Mouse (Mus musculus) midbrain, postnatal 0 days (tissue): ENCODE results near the gene Ston2. TPM values are rescaled to one million over a fixed set of nuclear protein-coding genes. Genes with fewer than 3 reads are reported as not detected.
A peak's percentile ranks its signal among the peaks of the same experiment; 100 is the strongest.

Source experiments
- ATAC-seq: fragments of 200-750 bp; cut with Nextera tagmentation; 2 replicates; pipeline ENCODE4 v1.8.0; 2017; ENCODE audit warnings: moderate number of reproducible peaks, mild to moderate bottlenecking, moderate TSS enrichment, moderate library complexity; ENCODE audit not compliant: low FRiP score
- DNase-seq: peaks from one replicate; pipeline ENCODE4 v3.0.0-alpha.2; 2015; ENCODE audit warnings: low spot score
- H3K27ac ChIP-seq: fragments of 300-500 bp; sonication (generic); 2 replicates; pipeline ENCODE4 v1.5.1; 2014; ENCODE audit warnings: low read depth, mild to moderate bottlenecking, low read length, mixed read lengths
- H3K27me3 ChIP-seq: fragments of 300-500 bp; sonication (generic); 2 replicates; pipeline ENCODE4 v1.6.1; 2014; ENCODE audit warnings: low read length, control low read depth, mixed read lengths; ENCODE audit not compliant: insufficient read depth
- H3K36me3 ChIP-seq: fragments of 300-500 bp; sonication (generic); 2 replicates; pipeline ENCODE4 v1.6.1; 2014; ENCODE audit warnings: low read length, control low read depth, mixed read lengths; ENCODE audit not compliant: insufficient read depth
- H3K4me1 ChIP-seq: fragments of 300-500 bp; sonication (generic); 2 replicates; pipeline ENCODE4 v1.6.1; 2014; ENCODE audit warnings: mild to moderate bottlenecking, control low read depth, antibody characterized with exemption, low read length, mixed read lengths; ENCODE audit not compliant: insufficient read depth
- H3K4me2 ChIP-seq: fragments of 300-500 bp; sonication (generic); 2 replicates; pipeline ENCODE4 v1.6.1; 2014; ENCODE audit warnings: low read depth, mild to moderate bottlenecking, low read length, mixed read lengths; ENCODE audit not compliant: poor library complexity, severe bottlenecking
- H3K4me3 ChIP-seq: fragments of 300-500 bp; sonication (generic); 2 replicates; pipeline ENCODE4 v1.5.1; 2014; ENCODE audit warnings: low read depth, mild to moderate bottlenecking, low read length, moderate library complexity
- H3K9ac ChIP-seq: fragments of 300-500 bp; sonication (generic); replicated peaks from 2 replicates; pipeline ENCODE4 v1.6.1; 2014; ENCODE audit warnings: mild to moderate bottlenecking, low read length, moderate library complexity, mixed read lengths; ENCODE audit not compliant: poor library complexity, severe bottlenecking
- H3K9me3 ChIP-seq: fragments of 300-500 bp; sonication (generic); 2 replicates; pipeline ENCODE4 v1.6.1; 2016; ENCODE audit warnings: low read length, control low read depth
- CTCF ChIP-seq: IDR thresholded peaks from 2 replicates; pipeline ENCODE4 v1.5.1; 2016; ENCODE audit warnings: antibody characterized with exemption, mild to moderate bottlenecking
- WGBS: fragments of 180-500 bp; shearing (Covaris S2); extraction: QIAGEN DNeasy Blood & Tissue Kit; methylation state at CpG from one replicate; pipeline ENCODE4 v1.1.7; 2014; 5-methylcytosine and 5-hydroxymethylcytosine counted together
- polyA plus RNA-seq: library from polyadenylated mRNA; unstranded; fragments of >200 nt; fragmentation: Nextera tagmentation; extraction: Ambion mirVana; gene quantifications from 2 replicates; pipeline ENCODE4 v1.2.1, GENCODE M21; 2015
- total RNA-seq: library from RNA; depleted of rRNA; stranded (reverse); fragments of >200 nt; gene quantifications from 2 replicates; pipeline ENCODE4 v1.2.3, GENCODE M21; 2014

The Ston2 gene
- total and polyA plus RNA-seq, 2 experiments from 2014 or later: 7.4 to 16.8 TPM

DNA sequence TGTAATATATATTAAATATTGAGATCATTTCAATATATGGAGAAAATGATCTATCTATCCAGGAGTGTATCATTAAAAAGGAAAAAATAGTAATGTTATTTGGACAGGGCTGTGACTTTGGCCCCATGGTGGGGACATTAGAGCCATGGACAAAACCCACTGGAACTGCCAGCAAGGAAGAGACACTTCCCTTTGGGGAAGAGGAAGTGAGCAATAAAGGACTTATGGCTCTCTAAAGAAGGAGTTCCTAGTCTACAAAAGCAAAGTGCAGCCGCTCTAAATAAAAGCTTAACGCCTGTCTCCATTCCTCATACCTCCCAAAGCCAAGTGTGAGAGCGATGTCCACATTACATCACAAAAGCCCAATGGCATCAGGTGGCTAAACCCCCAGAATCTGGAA, 121.6 kb downstream of the Ston2 start:
- no peak overlapping the region for H3K4me3 ChIP-seq
- 73% methylated on average over 3 of the region's 3 CpGs for WGBS
- no peaks in the 10 kb centered on the region for H3K27me3 ChIP-seq
- no peaks in the 10 kb centered on the region for H3K36me3 ChIP-seq
- H3K9ac ChIP-seq: no peak overlapping the region
- ATAC-seq (no peak), DNase-seq (no peak)
- no peak overlapping the region for H3K27ac ChIP-seq
- H3K4me2 ChIP-seq: no peak overlapping the region
- H3K4me1 ChIP-seq: no peaks in the 10 kb centered on the region
- TF ChIP-seq CTCF: no peak
- no peaks in the 10 kb centered on the region for H3K9me3 ChIP-seq

DNA sequence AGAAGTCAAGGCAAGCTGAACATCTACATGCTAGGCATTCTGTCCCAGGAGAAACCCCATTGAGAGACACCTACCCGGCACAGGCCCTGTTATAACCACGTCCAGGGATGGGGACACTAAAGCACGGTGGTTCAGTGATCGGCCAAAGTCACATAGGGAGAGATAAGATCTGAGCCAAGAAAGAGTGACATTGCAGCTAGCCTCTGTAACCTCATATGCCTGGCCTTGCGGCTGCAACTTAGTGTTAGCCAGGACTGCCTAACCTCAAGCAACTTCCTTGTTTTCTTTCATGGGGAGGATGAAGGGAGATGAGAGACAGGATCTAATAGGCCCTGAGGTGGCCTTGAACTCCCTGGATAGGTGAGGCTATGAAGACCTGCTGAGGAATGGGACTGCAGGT, 122.8 kb downstream of the Ston2 start:
- no peak for DNase-seq
- TF ChIP-seq CTCF: no peak
- 92% methylated on average over 5 of the region's 5 CpGs for WGBS

DNA sequence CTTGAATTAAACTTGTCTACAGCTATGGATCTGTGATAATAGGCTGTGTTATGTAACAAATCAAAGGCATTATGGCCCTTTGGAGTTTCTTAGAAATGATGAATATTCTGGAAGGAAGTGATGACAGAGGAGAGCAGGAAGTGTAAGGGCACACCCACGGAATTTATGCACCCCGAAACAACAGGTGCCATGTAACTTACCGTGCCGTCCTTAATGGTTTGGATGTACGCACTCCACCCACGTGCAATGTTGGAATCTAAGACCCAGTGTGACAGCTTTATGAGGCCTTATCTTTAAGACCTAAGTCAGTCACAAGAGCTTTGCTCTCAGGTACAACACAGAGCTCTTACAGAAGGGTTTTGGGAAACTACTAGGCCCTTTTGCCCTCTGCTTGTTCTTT, 124.9 kb downstream of the Ston2 start:
- no peak overlapping the region for H3K27ac ChIP-seq
- no peaks in the 10 kb centered on the region for H3K9me3 ChIP-seq
- no peak overlapping the region for H3K4me3 ChIP-seq
- TF ChIP-seq CTCF: no peak
- H3K36me3 ChIP-seq: no peaks in the 10 kb centered on the region
- WGBS: 98% methylated on average over 6 of the region's 6 CpGs
- H3K27me3 ChIP-seq: no peaks in the 10 kb centered on the region
- H3K4me1 ChIP-seq: no peaks in the 10 kb centered on the region
- no peak overlapping the region for H3K4me2 ChIP-seq
- H3K9ac ChIP-seq: no peak overlapping the region
- DNase-seq (no peak), ATAC-seq (no peak)

More for the DNA sequence above, 122.8 kb downstream of the Ston2 start:
- Histone ChIP-seq H3K4me1 (no peaks in the 10 kb centered on the region), H3K27me3 (no peaks in the 10 kb centered on the region), H3K4me3 (no peak overlapping the region), H3K9me3 (no peaks in the 10 kb centered on the region), H3K27ac (no peak overlapping the region), H3K9ac (no peak overlapping the region), H3K36me3 (no peaks in the 10 kb centered on the region), H3K4me2 (no peak overlapping the region)
- ATAC-seq: no peak

DNA sequence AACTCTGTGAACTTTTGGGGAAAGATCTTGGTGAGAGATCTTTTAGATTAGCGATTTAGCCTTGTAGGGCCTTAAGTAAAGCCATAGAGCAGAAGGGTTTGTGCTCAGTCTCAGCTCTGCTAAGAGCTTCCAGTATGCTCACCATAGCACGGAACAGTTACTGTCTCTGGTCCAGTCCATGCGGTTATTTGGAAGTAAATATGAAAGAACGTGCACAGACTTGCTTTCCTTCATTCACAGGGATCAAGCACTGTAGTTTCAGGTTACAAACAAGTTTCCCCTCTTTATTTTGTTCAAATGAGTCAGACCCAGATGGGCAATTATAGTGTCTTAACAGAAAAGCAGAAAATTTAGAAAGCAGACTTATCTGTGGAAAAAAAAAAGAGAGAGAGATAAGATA, 125.3 kb downstream of the Ston2 start:
- ATAC-seq: no peak
- 88% methylated on average over 4 of the region's 4 CpGs for WGBS

DNA sequence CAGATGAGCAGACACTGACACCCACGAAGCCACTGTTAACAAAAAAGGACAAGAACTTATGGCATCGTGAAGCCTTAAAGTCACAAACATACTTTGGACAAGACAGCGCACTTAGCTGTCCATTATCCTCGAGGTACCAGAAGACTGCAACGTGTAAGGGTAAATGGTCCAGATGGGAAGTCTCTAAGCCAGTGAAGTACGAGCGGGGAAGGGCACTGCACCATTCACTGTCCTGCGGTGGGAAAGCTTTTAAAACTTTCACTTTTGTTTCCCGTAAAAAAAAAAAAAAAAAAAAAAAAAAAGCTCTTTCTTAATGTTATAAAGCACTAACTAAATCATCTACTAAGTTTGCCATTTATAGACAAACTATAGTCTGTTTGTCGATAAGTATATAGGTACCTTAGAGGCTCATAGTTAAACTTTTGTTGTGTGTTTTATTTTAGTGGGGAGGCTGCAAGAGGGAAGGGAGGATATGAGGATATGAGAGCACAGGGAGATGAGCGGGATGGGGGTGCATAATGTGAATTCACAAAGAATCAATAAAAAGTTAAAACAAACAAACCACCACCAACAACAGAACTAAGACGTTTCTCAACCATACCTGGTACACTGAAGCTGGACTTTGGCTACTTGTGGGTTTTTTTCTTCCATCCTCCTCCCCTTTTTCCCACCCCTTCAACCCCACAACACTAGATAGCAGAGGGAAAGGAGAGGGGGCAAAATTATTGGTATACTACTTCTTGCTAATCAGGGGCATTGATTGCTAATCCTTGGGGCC, 127.4 kb downstream of the Ston2 start:
- no peak for ATAC-seq
- Histone ChIP-seq H3K9ac (no peak overlapping the region), H3K4me1 (no peaks in the 10 kb centered on the region), H3K9me3 (no peaks in the 10 kb centered on the region), H3K4me3 (no peak overlapping the region), H3K27ac (no peak overlapping the region), H3K36me3 (no peaks in the 10 kb centered on the region), H3K27me3 (no peaks in the 10 kb centered on the region), H3K4me2 (no peak overlapping the region)
- no peak for DNase-seq
- 91% methylated on average over 12 of the region's 12 CpGs for WGBS
- no peak for TF ChIP-seq CTCF

More for the DNA sequence above, 125.3 kb downstream of the Ston2 start:
- Histone ChIP-seq H3K9ac (no peak overlapping the region), H3K4me2 (no peak overlapping the region), H3K27ac (no peak overlapping the region), H3K4me1 (no peaks in the 10 kb centered on the region), H3K27me3 (no peaks in the 10 kb centered on the region), H3K36me3 (no peaks in the 10 kb centered on the region), H3K4me3 (no peak overlapping the region), H3K9me3 (no peaks in the 10 kb centered on the region)
- no peak for DNase-seq
- TF ChIP-seq CTCF: no peak

DNA sequence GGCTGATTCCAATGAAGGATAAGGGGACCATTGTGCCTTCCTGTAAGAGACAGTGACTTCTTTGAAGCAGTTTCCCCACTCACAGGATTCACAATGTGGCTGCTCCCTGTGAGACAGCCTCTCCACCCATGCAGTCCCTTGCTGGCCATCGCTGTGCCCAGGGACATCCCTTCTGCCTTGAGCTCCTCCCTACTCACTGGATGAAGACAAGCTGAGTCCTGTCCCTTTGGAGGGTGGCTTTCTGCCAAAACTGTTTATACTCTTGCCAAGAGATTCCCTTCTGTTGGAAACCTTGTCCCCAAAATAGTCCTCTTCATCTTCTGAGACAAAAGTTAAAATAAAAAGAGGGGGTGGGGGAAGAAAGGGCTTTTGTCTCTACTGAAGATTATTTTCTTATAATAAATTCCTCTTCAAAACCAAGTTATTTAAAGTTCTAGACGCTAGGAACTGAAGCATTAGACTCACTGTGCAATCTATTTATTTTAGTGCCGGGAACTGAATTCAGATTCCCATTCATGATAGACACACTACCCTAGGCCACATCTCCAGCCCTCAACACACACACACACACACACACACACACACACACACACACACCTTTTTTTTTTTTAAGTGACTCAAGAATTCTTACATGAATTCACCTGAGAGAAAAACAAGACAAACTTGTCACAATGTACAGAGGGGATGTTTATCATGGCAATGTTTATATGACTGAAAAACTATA, 133.6 kb downstream of the Ston2 start:
- peak; percentile 80 for DNase-seq
- Histone ChIP-seq H3K4me3 (no peak overlapping the region), H3K36me3 (no peaks in the 10 kb centered on the region), H3K4me2 (no peak overlapping the region), H3K27ac (no peak overlapping the region), H3K9ac (no peak overlapping the region), H3K4me1 (no peaks in the 10 kb centered on the region), H3K27me3 (no peaks in the 10 kb centered on the region), H3K9me3 (no peaks in the 10 kb centered on the region)
- peak; percentile 54; the same call in 1 of the 2 replicates for ATAC-seq
- no peak for TF ChIP-seq CTCF
- 54% methylated on average over 3 of the region's 3 CpGs for WGBS
